Mouse (Mus musculus): ENCODE data around the gene Themis3.

Gene Themis3

GRCm38 (mm10) chr17:66594435-66594834 is at the start of gene Themis3:
Gene Themis3, minus strand, starts transcription at chr17:66594621.
- no peak for DNase-seq

- DNase-seq, result no peak
These were observed 43.7 kb upstream of the Themis3 start for GRCm38 (mm10) chr17:66637951-66638722.

GRCm38 (mm10) chr17:66619996-66620656 is 25.7 kb upstream of the Themis3 start:
- DNase-seq, result no peak

DNA sequence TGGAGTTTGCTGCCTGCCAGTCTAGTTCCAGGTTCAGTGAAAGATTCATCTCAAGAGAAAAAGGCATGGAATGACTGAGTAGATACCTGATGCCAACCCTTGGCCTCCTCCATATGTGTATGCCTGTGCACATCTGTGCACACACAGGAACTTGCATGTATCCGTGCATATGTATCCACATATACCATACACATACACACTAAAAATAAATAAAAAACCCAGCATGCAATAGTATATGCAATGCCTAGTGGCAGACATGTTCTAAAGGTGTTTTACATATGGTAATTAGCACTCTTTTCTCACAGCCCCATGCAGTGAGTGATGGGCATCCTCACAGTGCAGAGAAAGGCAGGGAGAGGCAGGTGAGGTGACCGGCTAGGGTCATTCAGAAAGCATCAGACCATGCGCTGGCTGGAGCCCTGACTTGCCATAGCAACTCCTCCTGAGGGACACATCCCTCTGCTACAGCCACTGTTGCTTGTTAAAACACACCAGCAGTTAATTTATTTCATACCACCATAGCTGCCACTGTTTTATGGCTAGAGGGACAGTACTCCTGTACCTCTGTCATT is 24.9 kb upstream of the Themis3 start:
- DNase-seq, result no peak

GRCm38 (mm10) chr17:66610032-66610431 is 15.6 kb upstream of the Themis3 start:
- DNase-seq, result no peak

GRCm38 (mm10) chr17:66604931-66605330 is 10.5 kb upstream of the Themis3 start:
- no peak for DNase-seq

GRCm38 (mm10) chr17:66601171-66601570 is 6.8 kb upstream of the Themis3 start:
- DNase-seq, result no peak

GRCm38 (mm10) chr17:66595867-66596266 is 1.4 kb upstream of the Themis3 start:
- no peak for DNase-seq

- no peak for DNase-seq
These were observed 835 bp upstream of the Themis3 start for GRCm38 (mm10) chr17:66595256-66595655.

DNA sequence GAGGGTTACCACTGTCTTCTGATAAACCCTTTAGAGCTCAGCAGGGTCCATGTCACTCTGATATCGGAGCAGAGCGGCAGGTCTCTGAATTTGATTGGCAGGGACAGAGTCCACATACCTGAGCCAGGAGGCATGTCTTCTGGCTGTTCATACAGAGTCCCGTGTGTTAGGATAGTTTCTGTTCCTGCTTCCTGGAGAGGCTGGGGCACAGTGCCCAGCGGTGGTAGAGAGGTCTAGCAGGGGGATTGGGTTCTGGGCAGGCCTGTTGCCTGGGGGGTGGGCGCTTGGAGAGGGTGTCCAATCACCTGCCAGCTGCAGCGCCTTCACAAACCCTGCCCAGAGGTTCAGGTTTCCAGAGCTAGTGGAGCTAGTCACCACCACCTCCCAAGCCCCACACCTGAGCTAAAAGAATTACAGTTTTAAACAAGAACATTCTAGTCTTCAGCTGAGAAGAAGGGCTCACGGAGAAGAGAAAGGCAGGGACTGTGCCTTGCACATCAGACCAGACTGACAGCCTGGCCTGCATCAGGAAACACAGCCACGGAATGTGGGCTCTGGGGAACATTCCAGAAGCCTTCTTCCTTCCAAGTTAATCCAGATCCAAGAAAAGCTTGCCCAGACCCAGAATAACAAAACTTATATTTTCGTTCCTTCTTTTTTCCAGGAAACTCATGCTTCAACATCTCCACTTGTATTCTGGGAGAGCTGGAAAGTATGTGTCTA is 3.9 kb downstream of the Themis3 start:
- DNase-seq, result no peak

DNA sequence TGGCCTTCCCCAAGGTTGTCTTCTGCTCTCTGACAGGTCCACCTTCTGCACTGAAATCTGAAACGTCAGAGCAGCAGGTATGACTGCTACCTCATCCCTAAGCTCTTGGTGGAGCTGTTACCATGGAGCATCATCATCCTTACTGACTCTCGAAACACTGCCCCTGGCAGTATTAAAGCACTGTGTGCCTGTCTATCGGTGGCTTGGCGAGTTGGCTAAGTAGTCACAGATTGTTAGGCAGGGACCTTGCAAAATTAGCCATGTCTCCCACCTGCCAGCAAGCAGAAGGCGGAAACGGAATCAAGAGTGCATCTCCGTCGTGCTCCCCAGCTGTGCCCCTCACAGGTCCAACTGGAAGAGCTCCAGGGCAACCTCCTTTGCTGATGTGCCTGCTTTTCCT is 4.6 kb downstream of the Themis3 start:
- DNase-seq, result no peak

DNA sequence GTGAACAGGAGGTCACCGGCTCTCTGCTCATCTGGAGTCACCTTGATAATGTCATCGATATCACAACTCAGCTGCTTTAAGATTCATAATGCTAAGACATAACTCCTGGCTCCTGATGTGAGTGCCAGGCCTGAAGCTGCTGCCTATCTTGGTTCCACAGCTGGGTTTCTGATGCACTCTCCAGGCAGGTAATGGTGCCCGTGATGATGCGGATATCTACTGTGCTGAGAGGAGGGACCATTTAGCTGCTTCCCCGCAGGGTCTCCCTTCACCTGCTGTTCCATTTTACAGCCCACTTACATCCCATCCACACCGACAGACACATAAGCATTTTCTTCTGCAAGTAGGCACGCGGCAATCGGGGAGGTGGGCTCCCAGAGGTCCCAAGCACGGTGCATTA is 7.7 kb downstream of the Themis3 start:
- DNase-seq, result no peak

GRCm38 (mm10) chr17:66586078-66586477 is 8.3 kb downstream of the Themis3 start:
- no peak for DNase-seq

- no peak for DNase-seq
These were observed 13.4 kb downstream of the Themis3 start for GRCm38 (mm10) chr17:66580990-66581389.

DNA sequence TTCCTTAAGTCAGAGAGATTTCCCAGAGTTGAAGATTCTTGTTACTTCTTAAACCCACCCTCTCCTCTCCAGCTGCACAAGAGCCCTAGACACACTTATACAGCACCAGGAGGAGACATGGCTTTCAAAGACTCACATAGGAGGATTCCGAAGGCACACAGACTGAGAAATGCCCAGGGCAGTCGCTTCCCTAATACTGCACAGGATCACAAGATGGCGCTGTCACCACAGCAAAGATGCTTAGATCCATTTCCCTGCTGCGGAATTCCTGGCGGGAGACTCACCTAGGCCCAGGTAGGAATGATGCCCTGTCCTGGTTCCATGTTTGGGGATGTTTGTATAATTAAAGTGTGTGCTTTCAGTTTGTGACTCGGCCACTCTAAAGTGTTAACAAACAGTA is 16.4 kb downstream of the Themis3 start:
- DNase-seq, result peak; percentile 58

GRCm38 (mm10) chr17:66577507-66577906 is 16.9 kb downstream of the Themis3 start:
- no peak for DNase-seq

DNA sequence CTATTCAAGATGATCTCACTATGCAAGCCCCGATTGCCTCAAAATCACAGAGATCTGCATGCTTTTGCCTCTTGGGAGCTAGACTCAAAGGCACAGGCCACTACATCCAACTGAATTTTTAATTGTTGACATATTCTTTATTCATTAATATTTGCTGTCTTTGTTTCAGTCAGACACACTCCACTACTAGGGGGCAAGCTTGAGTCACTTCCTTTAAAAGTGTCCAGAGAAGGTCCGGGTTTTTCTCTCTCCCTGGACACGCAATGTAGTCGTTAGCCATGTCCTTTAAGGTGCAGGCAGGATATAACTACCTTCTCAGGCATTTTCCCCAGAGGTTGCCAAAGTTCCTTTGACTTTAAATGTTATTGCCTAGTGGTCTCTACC is 21.8 kb downstream of the Themis3 start:
- no peak for DNase-seq

DNA sequence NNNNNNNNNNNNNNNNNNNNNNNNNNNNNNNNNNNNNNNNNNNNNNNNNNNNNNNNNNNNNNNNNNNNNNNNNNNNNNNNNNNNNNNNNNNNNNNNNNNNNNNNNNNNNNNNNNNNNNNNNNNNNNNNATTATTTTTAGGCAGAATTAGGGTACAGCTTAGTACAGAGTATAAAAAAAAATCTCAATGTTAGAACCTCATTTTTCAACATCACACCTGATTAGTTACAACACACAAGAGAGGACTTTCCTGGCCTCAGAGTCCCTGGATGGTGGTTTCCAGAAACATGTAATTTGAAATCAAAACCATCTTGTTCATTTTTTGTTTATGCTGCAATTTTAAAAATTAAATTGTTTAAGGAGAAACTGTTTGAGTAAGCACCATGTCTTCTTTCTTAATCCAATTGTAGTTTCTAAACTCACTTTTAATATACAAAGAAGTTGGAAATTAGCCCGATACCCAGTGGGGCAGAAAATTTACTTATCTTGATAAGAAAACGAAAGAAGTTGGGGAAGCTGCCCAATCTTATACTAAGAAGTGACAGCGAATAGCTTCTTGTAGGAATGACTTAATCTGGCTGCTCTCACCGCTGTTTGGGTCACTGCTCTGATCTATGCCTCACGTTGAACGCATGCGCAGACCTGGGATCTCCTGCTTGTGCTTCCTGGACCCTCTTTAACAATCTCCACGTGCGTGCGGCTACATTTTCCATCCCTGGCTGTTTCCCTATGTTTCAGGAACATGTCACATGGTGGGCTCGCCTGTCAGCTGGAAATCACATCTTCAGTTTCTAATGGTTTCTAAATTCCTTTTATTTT is 22.4 kb downstream of the Themis3 start:
- DNase-seq, result no peak

GRCm38 (mm10) chr17:66564213-66564612 is 30.2 kb downstream of the Themis3 start:
- DNase-seq, result peak; percentile 25

GRCm38 (mm10) chr17:66563551-66563950 is 30.9 kb downstream of the Themis3 start:
- no peak for DNase-seq

- DNase-seq, result no peak
These were observed 33.0 kb downstream of the Themis3 start for GRCm38 (mm10) chr17:66561380-66561779.

All from right cerebral cortex, adult 18-20 months (tissue).